Mouse (Mus musculus): ENCODE data around the gene Ube2g2. TPM values are rescaled to one million over a fixed set of nuclear protein-coding genes. Genes with fewer than 3 reads are reported as not detected.
A peak's percentile ranks its signal among the peaks of the same experiment; 100 is the strongest.

The Ube2g2 gene
- polyA plus RNA-seq, 1 experiment from 2014 or later: 52.3 TPM

GRCm38 (mm10) chr10:77586637-77587036, 35.4 kb upstream of the Ube2g2 start:
- no peak overlapping the region for H3K9ac ChIP-seq (ENCODE audit: low read length)
- ATAC-seq (ENCODE audit: insufficient number of reproducible peaks, low FRiP score, low TSS enrichment, low read depth): no peak
- no peak overlapping the region for H3K27ac ChIP-seq (replicated peaks; ENCODE audit: low read depth, low read length)
- DNase-seq (ENCODE audit: low spot score): no peak
- H3K4me1 ChIP-seq (ENCODE audit: control insufficient read depth, insufficient read depth, low read length): peaks cover 2% of the 10 kb centered on the region; the same call in 1 of the 2 replicates
- 91% methylated on average over 3 of the region's 3 CpGs for WGBS
- H3K4me3 ChIP-seq (ENCODE audit: low read depth, low read length): no peak overlapping the region
- H3K9me3 ChIP-seq (ENCODE audit: control insufficient read depth, low read length): no peaks in the 10 kb centered on the region
- peaks cover 12% of the 10 kb centered on the region for H3K36me3 ChIP-seq (ENCODE audit: control insufficient read depth, insufficient read depth, low read length)
- H3K27me3 ChIP-seq (ENCODE audit: control insufficient read depth, insufficient read depth, low read length): no peaks in the 10 kb centered on the region
- no peak overlapping the region for H3K4me2 ChIP-seq (ENCODE audit: low read depth, severe bottlenecking)

DNA sequence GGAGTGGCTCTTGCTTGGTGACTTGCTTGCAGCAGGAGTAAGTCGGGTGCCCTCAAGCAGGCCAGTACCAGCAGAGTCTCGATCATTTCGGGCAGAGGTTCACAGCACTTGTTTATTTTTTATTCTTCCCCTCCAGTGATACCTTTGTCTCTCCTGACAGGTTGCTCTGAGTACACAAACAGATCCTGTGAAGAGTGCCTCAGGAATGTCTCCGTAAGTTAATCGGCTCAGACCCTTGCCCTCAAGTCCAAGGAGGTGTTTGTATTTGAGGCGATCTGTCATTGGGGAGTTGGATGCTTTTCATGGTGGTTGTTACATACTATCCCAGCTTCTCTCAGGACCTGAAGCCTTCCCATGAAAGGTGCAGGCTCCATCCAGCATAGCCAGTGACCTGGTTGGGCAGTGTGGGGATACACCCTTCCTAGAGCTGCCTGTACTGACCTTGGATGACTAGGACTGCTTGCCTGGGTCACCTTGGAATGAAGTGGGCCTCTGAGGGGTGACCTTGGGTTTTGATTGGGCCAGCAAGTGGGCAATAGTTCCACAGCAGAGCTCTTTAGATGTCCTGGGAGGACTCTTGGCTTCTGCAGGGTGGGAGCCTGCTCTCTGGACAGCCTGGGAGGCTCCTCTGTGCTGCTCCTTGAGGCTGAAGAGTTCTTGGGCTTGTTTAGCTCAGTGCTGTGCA, 34.8 kb upstream of the Ube2g2 start:
- Histone ChIP-seq H3K4me1 (ENCODE audit: control insufficient read depth, insufficient read depth, low read length) (peaks cover 1% of the 10 kb centered on the region; the same call in 1 of the 2 replicates), H3K9me3 (ENCODE audit: control insufficient read depth, low read length) (no peaks in the 10 kb centered on the region), H3K4me3 (ENCODE audit: low read depth, low read length) (no peak overlapping the region), H3K27ac (replicated peaks; ENCODE audit: low read depth, low read length) (no peak overlapping the region), H3K9ac (ENCODE audit: low read length) (no peak overlapping the region), H3K27me3 (ENCODE audit: control insufficient read depth, insufficient read depth, low read length) (no peaks in the 10 kb centered on the region), H3K36me3 (ENCODE audit: control insufficient read depth, insufficient read depth, low read length) (peaks cover 12% of the 10 kb centered on the region), H3K4me2 (ENCODE audit: low read depth, severe bottlenecking) (no peak overlapping the region)
- WGBS: 95% methylated on average over 6 of the region's 6 CpGs
- DNase-seq (ENCODE audit: low spot score) (no peak), ATAC-seq (ENCODE audit: insufficient number of reproducible peaks, low FRiP score, low TSS enrichment, low read depth) (no peak)

DNA sequence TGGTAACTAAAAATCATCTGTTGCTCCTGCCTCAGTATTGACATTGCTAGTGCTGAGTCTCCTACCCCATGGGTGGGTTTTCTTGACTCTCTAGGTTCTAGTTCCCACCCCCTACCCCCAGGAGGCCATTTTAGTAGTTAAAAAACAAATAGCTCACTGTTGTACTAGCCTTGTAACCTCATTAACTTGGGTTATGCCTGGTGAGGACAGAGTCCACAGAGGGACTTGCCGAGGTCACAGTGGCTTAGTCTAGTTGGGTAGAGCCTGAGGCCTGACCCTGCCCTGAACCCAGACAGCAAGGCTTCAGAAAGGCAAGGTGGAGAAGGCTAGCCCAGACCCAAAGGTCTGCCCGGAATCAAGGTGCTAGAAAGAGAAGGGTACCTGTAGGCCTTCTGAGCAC, 34.0 kb upstream of the Ube2g2 start:
- Histone ChIP-seq H3K27me3 (ENCODE audit: control insufficient read depth, insufficient read depth, low read length) (no peaks in the 10 kb centered on the region), H3K36me3 (ENCODE audit: control insufficient read depth, insufficient read depth, low read length) (peaks cover 14% of the 10 kb centered on the region), H3K4me1 (ENCODE audit: control insufficient read depth, insufficient read depth, low read length) (no peaks in the 10 kb centered on the region), H3K4me2 (ENCODE audit: low read depth, severe bottlenecking) (no peak overlapping the region), H3K4me3 (ENCODE audit: low read depth, low read length) (no peak overlapping the region), H3K9ac (ENCODE audit: low read length) (no peak overlapping the region), H3K27ac (replicated peaks; ENCODE audit: low read depth, low read length) (no peak overlapping the region), H3K9me3 (ENCODE audit: control insufficient read depth, low read length) (no peaks in the 10 kb centered on the region)
- ATAC-seq (ENCODE audit: insufficient number of reproducible peaks, low FRiP score, low TSS enrichment, low read depth): no peak
- DNase-seq (ENCODE audit: low spot score): no peak
- WGBS: 90% methylated on average over 2 of the region's 2 CpGs

DNA sequence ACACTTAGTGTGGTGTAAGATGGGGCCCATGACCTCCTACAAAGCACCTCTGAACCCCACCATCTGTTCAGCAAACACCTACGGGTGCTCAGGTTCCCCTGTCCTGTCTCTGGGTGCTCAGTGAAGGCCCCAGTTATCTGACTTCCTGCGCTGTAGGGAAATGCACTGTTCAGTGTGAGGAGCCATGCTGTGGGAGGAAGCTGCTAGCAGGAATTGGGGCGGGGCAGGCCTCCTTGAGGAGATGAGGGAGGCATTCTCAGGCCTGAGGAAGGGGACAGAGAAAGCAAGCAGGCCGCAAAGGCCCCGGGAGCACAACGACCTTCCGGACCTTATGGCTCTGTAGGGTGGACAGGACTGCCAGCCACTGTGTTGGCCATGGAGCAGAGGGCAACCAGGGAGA, 33.0 kb upstream of the Ube2g2 start:
- Histone ChIP-seq H3K4me1 (ENCODE audit: control insufficient read depth, insufficient read depth, low read length) (no peaks in the 10 kb centered on the region), H3K4me2 (ENCODE audit: low read depth, severe bottlenecking) (no peak overlapping the region), H3K9ac (ENCODE audit: low read length) (no peak overlapping the region), H3K27me3 (ENCODE audit: control insufficient read depth, insufficient read depth, low read length) (no peaks in the 10 kb centered on the region), H3K4me3 (ENCODE audit: low read depth, low read length) (no peak overlapping the region), H3K36me3 (ENCODE audit: control insufficient read depth, insufficient read depth, low read length) (peaks cover 16% of the 10 kb centered on the region), H3K9me3 (ENCODE audit: control insufficient read depth, low read length) (no peaks in the 10 kb centered on the region), H3K27ac (replicated peaks; ENCODE audit: low read depth, low read length) (no peak overlapping the region)
- DNase-seq (ENCODE audit: low spot score) (no peak), ATAC-seq (ENCODE audit: insufficient number of reproducible peaks, low FRiP score, low TSS enrichment, low read depth) (no peak)
- WGBS: 86% methylated on average over 7 of the region's 7 CpGs

GRCm38 (mm10) chr10:77589749-77590148, 32.3 kb upstream of the Ube2g2 start:
- Histone ChIP-seq H3K27me3 (ENCODE audit: control insufficient read depth, insufficient read depth, low read length) (no peaks in the 10 kb centered on the region), H3K4me3 (ENCODE audit: low read depth, low read length) (no peak overlapping the region), H3K4me1 (ENCODE audit: control insufficient read depth, insufficient read depth, low read length) (no peaks in the 10 kb centered on the region), H3K27ac (replicated peaks; ENCODE audit: low read depth, low read length) (no peak overlapping the region), H3K9me3 (ENCODE audit: control insufficient read depth, low read length) (no peaks in the 10 kb centered on the region), H3K4me2 (ENCODE audit: low read depth, severe bottlenecking) (no peak overlapping the region), H3K36me3 (ENCODE audit: control insufficient read depth, insufficient read depth, low read length) (peaks cover 22% of the 10 kb centered on the region), H3K9ac (ENCODE audit: low read length) (no peak overlapping the region)
- DNase-seq (ENCODE audit: low spot score) (no peak), ATAC-seq (ENCODE audit: insufficient number of reproducible peaks, low FRiP score, low TSS enrichment, low read depth) (no peak)
- 86% methylated on average over 8 of the region's 8 CpGs for WGBS

DNA sequence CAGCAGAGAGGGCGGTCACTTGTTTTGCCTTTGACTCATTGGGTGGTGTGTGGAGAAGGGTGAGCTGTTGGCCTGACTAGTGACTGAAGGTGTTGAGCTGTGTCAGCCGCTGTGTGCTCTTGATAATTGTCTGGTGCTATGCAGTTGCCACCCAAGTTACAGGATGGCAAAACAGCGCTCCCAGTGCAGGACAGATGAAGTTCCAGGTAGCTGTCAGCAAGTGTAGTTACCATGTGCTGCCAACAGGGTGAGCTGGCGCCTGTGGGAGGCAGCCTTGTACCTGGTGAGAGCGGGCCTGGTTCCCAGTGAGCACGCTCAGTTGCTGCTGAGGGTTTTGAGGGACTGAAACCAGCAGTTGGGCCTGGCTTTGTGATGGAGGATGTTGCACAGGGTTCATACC, 31.3 kb upstream of the Ube2g2 start:
- no peaks in the 10 kb centered on the region for H3K4me1 ChIP-seq (ENCODE audit: control insufficient read depth, insufficient read depth, low read length)
- no peak overlapping the region; the same call in 1 of the 2 replicates for H3K27ac ChIP-seq (replicated peaks; ENCODE audit: low read depth, low read length)
- no peak overlapping the region for H3K4me2 ChIP-seq (ENCODE audit: low read depth, severe bottlenecking)
- no peak overlapping the region for H3K9ac ChIP-seq (ENCODE audit: low read length)
- DNase-seq (ENCODE audit: low spot score): peak; percentile 75
- no peaks in the 10 kb centered on the region for H3K27me3 ChIP-seq (ENCODE audit: control insufficient read depth, insufficient read depth, low read length)
- H3K9me3 ChIP-seq (ENCODE audit: control insufficient read depth, low read length): no peaks in the 10 kb centered on the region
- 43% methylated on average over 6 of the region's 6 CpGs for WGBS
- no peak overlapping the region for H3K4me3 ChIP-seq (ENCODE audit: low read depth, low read length)
- ATAC-seq (ENCODE audit: insufficient number of reproducible peaks, low FRiP score, low TSS enrichment, low read depth): no peak
- H3K36me3 ChIP-seq (ENCODE audit: control insufficient read depth, insufficient read depth, low read length): peaks cover 27% of the 10 kb centered on the region

DNA sequence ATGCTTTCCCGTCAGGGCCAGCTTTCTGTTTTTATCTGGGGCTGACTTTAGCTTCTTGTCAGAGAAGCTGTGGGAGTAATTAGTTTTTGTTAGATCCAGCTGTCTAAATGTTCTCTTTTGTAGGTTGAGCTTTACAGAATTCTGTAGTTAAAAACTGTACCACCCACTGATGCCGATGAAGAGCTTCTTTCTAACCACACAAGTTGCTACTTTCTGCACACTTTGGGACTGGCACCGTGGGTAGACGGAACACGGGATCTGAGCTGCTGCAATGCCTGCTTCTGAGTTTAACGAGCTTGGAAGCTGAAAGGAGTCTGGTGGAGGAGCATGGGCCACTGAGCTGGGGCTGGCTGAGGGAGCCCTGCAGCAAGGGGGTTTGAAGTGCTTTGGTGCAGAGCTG, 30.5 kb upstream of the Ube2g2 start:
- Histone ChIP-seq H3K9me3 (ENCODE audit: control insufficient read depth, low read length) (no peaks in the 10 kb centered on the region), H3K9ac (ENCODE audit: low read length) (no peak overlapping the region), H3K27me3 (ENCODE audit: control insufficient read depth, insufficient read depth, low read length) (no peaks in the 10 kb centered on the region), H3K27ac (replicated peaks; ENCODE audit: low read depth, low read length) (no peak overlapping the region), H3K4me3 (ENCODE audit: low read depth, low read length) (no peak overlapping the region), H3K36me3 (ENCODE audit: control insufficient read depth, insufficient read depth, low read length) (peaks cover 27% of the 10 kb centered on the region), H3K4me1 (ENCODE audit: control insufficient read depth, insufficient read depth, low read length) (no peaks in the 10 kb centered on the region), H3K4me2 (ENCODE audit: low read depth, severe bottlenecking) (no peak overlapping the region)
- 77% methylated on average over 6 of the region's 6 CpGs for WGBS
- ATAC-seq (ENCODE audit: insufficient number of reproducible peaks, low FRiP score, low TSS enrichment, low read depth): no peak
- DNase-seq (ENCODE audit: low spot score): no peak

GRCm38 (mm10) chr10:77596060-77596459, 26.0 kb upstream of the Ube2g2 start:
- H3K9ac ChIP-seq (ENCODE audit: low read length): no peak overlapping the region
- H3K4me3 ChIP-seq (ENCODE audit: low read depth, low read length): no peak overlapping the region
- no peak overlapping the region for H3K4me2 ChIP-seq (ENCODE audit: low read depth, severe bottlenecking)
- no peak for ATAC-seq (ENCODE audit: insufficient number of reproducible peaks, low FRiP score, low TSS enrichment, low read depth)
- no peaks in the 10 kb centered on the region for H3K9me3 ChIP-seq (ENCODE audit: control insufficient read depth, low read length)
- H3K27me3 ChIP-seq (ENCODE audit: control insufficient read depth, insufficient read depth, low read length): no peaks in the 10 kb centered on the region
- H3K4me1 ChIP-seq (ENCODE audit: control insufficient read depth, insufficient read depth, low read length): no peaks in the 10 kb centered on the region
- no peak overlapping the region for H3K27ac ChIP-seq (replicated peaks; ENCODE audit: low read depth, low read length)
- H3K36me3 ChIP-seq (ENCODE audit: control insufficient read depth, insufficient read depth, low read length): peaks cover 27% of the 10 kb centered on the region
- no peak for DNase-seq (ENCODE audit: low spot score)
- 84% methylated on average over 2 of the region's 2 CpGs for WGBS

GRCm38 (mm10) chr10:77603021-77603420, 19.1 kb upstream of the Ube2g2 start:
- Histone ChIP-seq H3K4me1 (ENCODE audit: control insufficient read depth, insufficient read depth, low read length) (peaks cover 11% of the 10 kb centered on the region), H3K9me3 (ENCODE audit: control insufficient read depth, low read length) (no peaks in the 10 kb centered on the region; the same call in 1 of the 2 replicates), H3K9ac (ENCODE audit: low read length) (no peak overlapping the region), H3K27me3 (ENCODE audit: control insufficient read depth, insufficient read depth, low read length) (no peaks in the 10 kb centered on the region), H3K4me2 (ENCODE audit: low read depth, severe bottlenecking) (no peak overlapping the region), H3K4me3 (ENCODE audit: low read depth, low read length) (no peak overlapping the region), H3K36me3 (ENCODE audit: control insufficient read depth, insufficient read depth, low read length) (peaks cover 6% of the 10 kb centered on the region; the same call in 1 of the 2 replicates), H3K27ac (replicated peaks; ENCODE audit: low read depth, low read length) (no peak overlapping the region)
- WGBS: 57% methylated on average over 4 of the region's 4 CpGs
- DNase-seq (ENCODE audit: low spot score) (no peak), ATAC-seq (ENCODE audit: insufficient number of reproducible peaks, low FRiP score, low TSS enrichment, low read depth) (no peak)

Data from limb, embryonic 11.5 days (tissue).